Mouse (Mus musculus) adrenal gland, postnatal 0 days (tissue): ENCODE results near the gene Olfr1113. TPM values are rescaled to one million over a fixed set of nuclear protein-coding genes. Genes with fewer than 3 reads are reported as not detected.

Experiments
- microRNA-seq: library from miRNA; unstranded; fragments of <30 nt; microRNA quantifications from one replicate; pipeline ENCODE4, GENCODE M21; 2016; ENCODE audit warnings: borderline replicate concordance; ENCODE audit not compliant: insufficient number of aligned reads
- polyA plus RNA-seq: library from polyadenylated mRNA; unstranded; fragments of >200 nt; fragmentation: Nextera tagmentation; extraction: Ambion mirVana; gene quantifications from 2 replicates; pipeline ENCODE4 v1.2.1, GENCODE M21; 2015

Gene Olfr1113
- not detected in 2 replicates for polyA plus RNA-seq

DNA sequence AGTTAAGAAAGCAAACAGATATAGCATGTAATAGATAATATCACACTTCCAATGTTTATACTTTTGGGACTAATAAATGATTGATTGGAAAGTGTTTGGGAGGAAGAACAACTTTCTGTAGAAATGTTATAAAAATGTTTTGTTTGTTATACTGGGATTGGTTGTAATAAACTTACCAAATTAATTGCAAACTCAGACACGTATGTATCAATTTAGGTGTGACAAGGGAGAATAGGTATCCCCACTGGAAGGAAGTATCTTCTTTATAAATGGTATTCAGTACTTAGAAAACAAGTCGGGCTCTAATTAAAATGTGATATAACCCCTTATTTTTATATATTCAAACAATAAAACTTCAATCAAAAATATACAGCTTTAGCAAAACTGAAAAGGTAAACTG, at the start of gene Olfr1113:
Gene Olfr1113, plus strand, starts transcription at position 301 of the 400 bp plus-strand sequence.

GRCm38 (mm10) chr2:87187498-87187897, 21.3 kb upstream of the Olfr1113 start, which contains the start of gene Olfr1112:
Gene Olfr1112 (plus strand): TSS chr2:87187798.

DNA sequence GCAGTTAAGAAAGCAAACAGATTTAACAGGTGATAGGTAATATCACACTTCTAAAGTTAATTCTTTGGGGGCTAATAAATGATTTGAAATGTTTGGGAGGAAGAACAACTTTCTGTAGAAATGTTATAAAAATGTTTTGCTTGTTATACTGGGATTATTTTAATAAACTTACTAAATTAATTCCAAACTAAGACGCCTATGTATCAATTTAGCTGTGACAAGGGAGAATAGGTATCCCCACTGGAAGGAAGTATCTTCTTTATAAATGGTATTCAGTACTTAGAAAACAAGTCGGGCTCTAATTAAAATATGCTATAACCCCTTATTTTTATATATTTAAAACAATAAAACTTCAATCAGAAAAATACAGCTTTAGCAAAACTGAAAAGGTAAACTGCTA, 38.9 kb downstream of the Olfr1113 start, which contains the start of gene Olfr1115:
Gene Olfr1115, plus strand, starts transcription at position 301 of the 400 bp plus-strand sequence.

Small RNA genes lying within 50 kb of the gene (microRNA-seq; reads per million reads assigned to microRNA genes)
- not detected for gene Gm27438

Other genes with a start within 250 kb of the Olfr1113 start
- gene Olfr1099, start 248.3 kb upstream of the Olfr1113 start, polyA plus RNA-seq, result not detected in 2 replicates
- not detected in 2 replicates for gene Olfr1100, start 229.0 kb upstream of the Olfr1113 start, polyA plus RNA-seq
- not detected in 2 replicates for gene Olfr1101, start 217.7 kb upstream of the Olfr1113 start, polyA plus RNA-seq
- not detected in 2 replicates for gene Olfr1102, start 210.6 kb upstream of the Olfr1113 start, polyA plus RNA-seq
- not detected in 2 replicates for gene Olfr1104, start 181.9 kb upstream of the Olfr1113 start, polyA plus RNA-seq
- not detected in 2 replicates for gene Olfr1105, start 172.4 kb upstream of the Olfr1113 start, polyA plus RNA-seq
- not detected in 2 replicates for gene Olfr1106, start 156.7 kb upstream of the Olfr1113 start, polyA plus RNA-seq
- gene Olfr1107, start 133.2 kb upstream of the Olfr1113 start, polyA plus RNA-seq, result not detected in 2 replicates
- not detected in 2 replicates for gene Olfr1109, start 113.0 kb upstream of the Olfr1113 start, polyA plus RNA-seq
- gene Olfr259, start 94.4 kb upstream of the Olfr1113 start, polyA plus RNA-seq, result not detected in 2 replicates
- not detected in 2 replicates for gene Olfr1110, start 68.7 kb upstream of the Olfr1113 start, polyA plus RNA-seq
- not detected in 2 replicates for gene Olfr1111, start 56.3 kb upstream of the Olfr1113 start, polyA plus RNA-seq
- not detected in 2 replicates for gene Olfr1112, start 21.2 kb upstream of the Olfr1113 start, polyA plus RNA-seq
- not detected in 2 replicates for gene Olfr1115, start 39.0 kb downstream of the Olfr1113 start, polyA plus RNA-seq
- not detected in 2 replicates for gene Olfr1116, start 58.6 kb downstream of the Olfr1113 start, polyA plus RNA-seq
- gene Olfr1118, start 98.6 kb downstream of the Olfr1113 start, polyA plus RNA-seq, result not detected in 2 replicates
- not detected in 2 replicates for gene Olfr1120, start 145.8 kb downstream of the Olfr1113 start, polyA plus RNA-seq
- not detected in 2 replicates for gene Olfr1121, start 160.9 kb downstream of the Olfr1113 start, polyA plus RNA-seq
- gene Olfr1122, start 176.9 kb downstream of the Olfr1113 start, polyA plus RNA-seq, result not detected in 2 replicates
- not detected in 2 replicates for gene Olfr1123, start 207.7 kb downstream of the Olfr1113 start, polyA plus RNA-seq
- 0.08 TPM in 1 of 2 replicates, not detected in the other for gene Olfr1124, start 221.3 kb downstream of the Olfr1113 start, polyA plus RNA-seq
- gene Olfr1126, start 245.0 kb downstream of the Olfr1113 start, polyA plus RNA-seq, result not detected in 2 replicates